Mouse (Mus musculus): Measurements from ENCODE around the gene Cfap161. TPM values are rescaled to one million over a fixed set of nuclear protein-coding genes. Genes with fewer than 3 reads are reported as not detected.

The Cfap161 gene
- polyA plus RNA-seq, 1 experiment from 2014 or later, result 0.18 TPM

DNA sequence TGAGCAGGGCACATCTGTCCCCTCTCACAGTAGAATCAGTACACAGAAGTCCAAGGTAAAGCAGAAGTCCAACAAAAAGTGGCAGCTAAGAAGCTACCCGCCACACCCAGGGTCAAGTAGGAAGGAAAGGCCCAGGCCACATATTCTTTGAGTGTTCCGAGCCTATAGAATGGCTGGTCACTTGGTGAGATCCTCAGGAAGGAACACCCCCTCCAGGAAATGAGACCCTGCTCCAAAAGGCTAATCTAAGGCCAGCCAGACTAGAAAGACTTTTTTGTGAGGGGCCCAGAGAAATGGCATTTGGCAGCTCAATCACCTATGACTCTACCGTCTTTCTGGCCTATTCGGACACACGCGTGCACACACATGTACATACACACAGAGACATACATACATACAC lies 18.3 kb upstream of the Cfap161 start:
- WGBS, result 48% methylated on average over 6 of the region's 6 CpGs
- peaks cover 56% of the 10 kb centered on the region for H3K4me1 ChIP-seq
- H3K36me3 ChIP-seq, result no peaks in the 10 kb centered on the region
- no peak overlapping the region for H3K9ac ChIP-seq
- H3K4me3 ChIP-seq, result no peak overlapping the region
- peak overlapping the region; percentile 83 for H3K27ac ChIP-seq
- no peak for ATAC-seq (ENCODE audit: insufficient number of reproducible peaks, low FRiP score, low TSS enrichment, low read depth)
- no peaks in the 10 kb centered on the region for H3K9me3 ChIP-seq
- H3K27me3 ChIP-seq, result no peaks in the 10 kb centered on the region
- H3K4me2 ChIP-seq, result no peak overlapping the region

- Histone ChIP-seq H3K4me1 (peaks cover 56% of the 10 kb centered on the region), H3K27ac (peak overlapping the region; percentile 83; the same call in 1 of the 2 replicates), H3K9me3 (no peaks in the 10 kb centered on the region), H3K9ac (no peak overlapping the region), H3K4me2 (no peak overlapping the region), H3K4me3 (no peak overlapping the region), H3K27me3 (no peaks in the 10 kb centered on the region), H3K36me3 (no peaks in the 10 kb centered on the region)
- WGBS, result 63% methylated on average over 10 of the region's 10 CpGs
- no peak for ATAC-seq (ENCODE audit: insufficient number of reproducible peaks, low FRiP score, low TSS enrichment, low read depth)
These were observed 17.9 kb upstream of the Cfap161 start for GRCm38 (mm10) chr7:83812581-83812980.

- Histone ChIP-seq H3K27me3 (no peaks in the 10 kb centered on the region), H3K27ac (peak overlapping the region; percentile 57; the same call in 1 of the 2 replicates), H3K4me2 (no peak overlapping the region), H3K9ac (no peak overlapping the region), H3K9me3 (no peaks in the 10 kb centered on the region), H3K4me1 (peaks cover 56% of the 10 kb centered on the region), H3K4me3 (no peak overlapping the region), H3K36me3 (no peaks in the 10 kb centered on the region)
- 61% methylated on average over 8 of the region's 8 CpGs for WGBS
- ATAC-seq (ENCODE audit: insufficient number of reproducible peaks, low FRiP score, low TSS enrichment, low read depth), result no peak
These were observed 17.2 kb upstream of the Cfap161 start for GRCm38 (mm10) chr7:83811916-83812315.

DNA sequence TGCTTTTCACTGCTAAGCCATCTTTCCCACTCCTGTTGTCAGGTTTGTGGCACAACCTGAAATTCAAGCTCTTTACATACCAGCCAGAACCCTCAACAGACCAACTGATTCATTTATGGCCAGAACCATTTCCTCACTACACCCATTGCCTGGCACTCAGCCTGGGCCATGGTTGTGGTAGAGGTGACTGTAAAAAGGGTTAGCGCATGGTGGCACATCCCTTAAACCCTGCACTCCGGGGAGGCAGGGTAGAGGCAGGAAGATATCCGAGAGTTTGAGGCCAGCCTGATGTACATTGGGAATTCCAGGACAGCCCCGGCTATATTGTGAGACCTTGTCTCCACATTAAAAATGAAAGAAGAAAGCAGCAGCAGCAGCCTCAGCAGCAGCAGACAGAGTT lies 16.8 kb upstream of the Cfap161 start:
- WGBS, result 75% methylated on average over 4 of the region's 4 CpGs
- ATAC-seq (ENCODE audit: insufficient number of reproducible peaks, low FRiP score, low TSS enrichment, low read depth), result no peak
- Histone ChIP-seq H3K9me3 (no peaks in the 10 kb centered on the region), H3K9ac (no peak overlapping the region), H3K27me3 (no peaks in the 10 kb centered on the region), H3K4me1 (peaks cover 56% of the 10 kb centered on the region), H3K27ac (peak overlapping the region; percentile 57), H3K36me3 (no peaks in the 10 kb centered on the region), H3K4me3 (no peak overlapping the region), H3K4me2 (no peak overlapping the region)

GRCm38 (mm10) chr7:83810141-83811100 lies 15.7 kb upstream of the Cfap161 start:
- Histone ChIP-seq H3K4me1 (peaks cover 56% of the 10 kb centered on the region), H3K4me3 (no peak overlapping the region), H3K36me3 (no peaks in the 10 kb centered on the region), H3K9me3 (no peaks in the 10 kb centered on the region), H3K27me3 (no peaks in the 10 kb centered on the region), H3K9ac (no peak overlapping the region), H3K27ac (peak overlapping the region; percentile 57), H3K4me2 (no peak overlapping the region)
- peak; percentile 38; the same call in 1 of the 2 replicates for ATAC-seq (ENCODE audit: insufficient number of reproducible peaks, low FRiP score, low TSS enrichment, low read depth)
- 21% methylated on average over 15 of the region's 15 CpGs for WGBS

- H3K27ac ChIP-seq, result no peak overlapping the region
- H3K36me3 ChIP-seq, result no peaks in the 10 kb centered on the region
- no peaks in the 10 kb centered on the region for H3K27me3 ChIP-seq
- peaks cover 55% of the 10 kb centered on the region for H3K4me1 ChIP-seq
- H3K9me3 ChIP-seq, result no peaks in the 10 kb centered on the region
- ATAC-seq (ENCODE audit: insufficient number of reproducible peaks, low FRiP score, low TSS enrichment, low read depth), result no peak
- H3K4me3 ChIP-seq, result no peak overlapping the region
- no peak overlapping the region for H3K4me2 ChIP-seq
- H3K9ac ChIP-seq, result no peak overlapping the region
- 8% methylated on average over 3 of the region's 3 CpGs for WGBS
These were observed 15.0 kb upstream of the Cfap161 start for GRCm38 (mm10) chr7:83809715-83810114.

DNA sequence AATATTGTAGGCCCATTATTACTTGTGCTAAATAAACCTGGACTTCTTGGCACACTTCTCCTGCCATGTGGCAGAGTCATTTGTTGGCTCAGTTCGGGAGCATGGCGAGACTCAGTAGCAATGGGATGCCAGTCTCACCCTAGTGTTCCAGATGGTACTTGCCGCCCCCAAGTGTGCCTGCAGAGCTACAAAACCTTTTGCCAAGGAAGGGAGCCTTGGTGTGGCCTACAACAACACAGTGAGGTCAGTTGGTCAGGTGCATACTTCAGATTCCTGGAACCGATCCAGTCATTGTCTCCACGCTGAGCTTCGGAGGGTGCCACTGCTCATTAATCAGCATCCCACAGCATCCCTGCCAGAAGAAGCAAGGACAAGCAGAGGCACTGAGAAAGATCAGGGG lies 14.4 kb upstream of the Cfap161 start:
- Histone ChIP-seq H3K27me3 (no peaks in the 10 kb centered on the region), H3K9ac (no peak overlapping the region), H3K9me3 (no peaks in the 10 kb centered on the region), H3K4me2 (no peak overlapping the region), H3K4me1 (peaks cover 49% of the 10 kb centered on the region), H3K4me3 (no peak overlapping the region), H3K36me3 (no peaks in the 10 kb centered on the region), H3K27ac (no peak overlapping the region)
- no peak for ATAC-seq (ENCODE audit: insufficient number of reproducible peaks, low FRiP score, low TSS enrichment, low read depth)
- WGBS, result 39% methylated on average over 6 of the region's 6 CpGs

- Histone ChIP-seq H3K4me2 (no peak overlapping the region), H3K27me3 (no peaks in the 10 kb centered on the region), H3K9me3 (no peaks in the 10 kb centered on the region), H3K27ac (no peak overlapping the region), H3K9ac (no peak overlapping the region), H3K4me1 (peaks cover 33% of the 10 kb centered on the region), H3K36me3 (no peaks in the 10 kb centered on the region), H3K4me3 (no peak overlapping the region)
- no peak for ATAC-seq (ENCODE audit: insufficient number of reproducible peaks, low FRiP score, low TSS enrichment, low read depth)
- WGBS, result 72% methylated on average over 6 of the region's 6 CpGs
These were observed 12.3 kb upstream of the Cfap161 start for GRCm38 (mm10) chr7:83806934-83807333.

GRCm38 (mm10) chr7:83803777-83804176 lies 9.1 kb upstream of the Cfap161 start:
- ATAC-seq (ENCODE audit: insufficient number of reproducible peaks, low FRiP score, low TSS enrichment, low read depth), result no peak
- Histone ChIP-seq H3K36me3 (no peaks in the 10 kb centered on the region), H3K9me3 (no peaks in the 10 kb centered on the region), H3K27me3 (no peaks in the 10 kb centered on the region), H3K4me2 (no peak overlapping the region), H3K4me1 (peaks cover 8% of the 10 kb centered on the region; the same call in 1 of the 2 replicates), H3K27ac (no peak overlapping the region), H3K4me3 (no peak overlapping the region), H3K9ac (no peak overlapping the region)
- 74% methylated on average over 4 of the region's 4 CpGs for WGBS

DNA sequence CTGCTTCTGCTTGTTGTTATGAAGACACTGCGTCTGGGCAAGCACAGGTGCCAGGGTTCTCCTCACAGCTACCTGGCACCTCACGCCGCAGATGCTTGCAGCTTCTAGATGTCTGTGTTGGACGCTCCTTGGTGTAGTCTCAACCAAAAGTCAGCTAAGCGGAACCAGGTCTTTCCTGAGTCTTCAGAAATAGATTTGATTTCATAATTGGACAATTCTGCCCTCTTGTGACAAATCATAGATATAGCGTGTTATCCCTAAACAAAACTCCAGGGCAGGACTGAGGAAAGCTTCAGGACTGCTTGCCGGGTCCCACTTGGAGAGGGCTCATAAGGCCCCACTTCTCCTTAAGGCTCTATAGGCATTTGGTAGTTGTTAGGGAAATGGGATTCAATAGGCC lies 7.8 kb upstream of the Cfap161 start:
- no peaks in the 10 kb centered on the region for H3K27me3 ChIP-seq
- H3K36me3 ChIP-seq, result no peaks in the 10 kb centered on the region
- H3K27ac ChIP-seq, result no peak overlapping the region
- no peak overlapping the region for H3K9ac ChIP-seq
- H3K9me3 ChIP-seq, result no peaks in the 10 kb centered on the region
- H3K4me3 ChIP-seq, result no peak overlapping the region
- no peak overlapping the region for H3K4me2 ChIP-seq
- WGBS, result 55% methylated on average over 7 of the region's 7 CpGs
- ATAC-seq (ENCODE audit: insufficient number of reproducible peaks, low FRiP score, low TSS enrichment, low read depth), result no peak
- H3K4me1 ChIP-seq, result peaks cover 10% of the 10 kb centered on the region; the same call in 1 of the 2 replicates

- no peak for ATAC-seq (ENCODE audit: insufficient number of reproducible peaks, low FRiP score, low TSS enrichment, low read depth)
- WGBS, result 84% methylated on average over 2 of the region's 2 CpGs
- no peak overlapping the region for H3K9ac ChIP-seq
- H3K4me2 ChIP-seq, result no peak overlapping the region
- H3K4me3 ChIP-seq, result no peak overlapping the region
- H3K36me3 ChIP-seq, result no peaks in the 10 kb centered on the region
- no peaks in the 10 kb centered on the region for H3K27me3 ChIP-seq
- no peak overlapping the region for H3K27ac ChIP-seq
- H3K9me3 ChIP-seq, result no peaks in the 10 kb centered on the region
- peaks cover 10% of the 10 kb centered on the region; the same call in 1 of the 2 replicates for H3K4me1 ChIP-seq
These were observed 7.3 kb upstream of the Cfap161 start for GRCm38 (mm10) chr7:83802007-83802406.

DNA sequence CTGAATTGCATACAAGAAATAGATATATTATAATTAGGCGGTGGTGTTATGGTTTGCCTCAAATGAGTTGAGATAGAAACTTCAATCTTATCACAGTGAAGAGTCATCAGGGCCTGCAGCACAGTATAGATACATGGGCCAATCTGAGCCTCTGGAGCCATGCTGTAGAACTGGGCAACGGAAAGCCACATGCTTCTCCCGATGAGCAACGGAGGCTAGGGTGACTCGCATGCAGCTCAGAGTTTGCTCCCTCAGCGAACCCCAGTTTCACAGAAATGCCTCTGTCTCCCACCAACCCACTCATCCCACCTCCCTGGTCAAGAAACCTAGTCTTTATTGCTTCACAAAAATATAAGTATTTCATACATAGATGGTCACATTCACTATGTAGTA lies 6.8 kb upstream of the Cfap161 start:
- Histone ChIP-seq H3K4me3 (no peak overlapping the region), H3K27me3 (no peaks in the 10 kb centered on the region), H3K9ac (no peak overlapping the region), H3K36me3 (no peaks in the 10 kb centered on the region), H3K4me1 (peaks cover 10% of the 10 kb centered on the region; the same call in 1 of the 2 replicates), H3K9me3 (no peaks in the 10 kb centered on the region), H3K27ac (no peak overlapping the region), H3K4me2 (no peak overlapping the region)
- no peak for ATAC-seq (ENCODE audit: insufficient number of reproducible peaks, low FRiP score, low TSS enrichment, low read depth)
- 91% methylated on average over 6 of the region's 6 CpGs for WGBS
